Mouse (Mus musculus): ENCODE results near the gene Fam71e1. TPM values are rescaled to one million over a fixed set of nuclear protein-coding genes. Genes with fewer than 3 reads are reported as not detected.
A peak's percentile ranks its signal among the peaks of the same experiment; 100 is the strongest.

Gene Fam71e1
- 21.3 and 23.6 TPM in 2 replicates for polyA plus RNA-seq (2015; fragmentation: Nextera tagmentation; extraction: Ambion mirVana)

GRCm38 (mm10) chr7:44495992-44496770 lies at the start of gene Fam71e1, which contains the start of gene Emc10:
Gene Fam71e1, plus strand, starts transcription at chr7:44496581.
Gene Emc10, minus strand, starts transcription at chr7:44496529.
- H3K4me1 ChIP-seq (replicated peaks), result peaks cover 25% of the 10 kb centered on the region
- H3K9ac ChIP-seq, result peak within 1 kb of the TSS; percentile 95
- peak within 1 kb of the TSS; percentile 88 for H3K4me2 ChIP-seq
- peak; percentile 97 for ATAC-seq (ENCODE audit: low FRiP score, low read depth)
- no peaks in the 10 kb centered on the region for H3K9me3 ChIP-seq
- H3K27me3 ChIP-seq, result no peaks in the 10 kb centered on the region
- peak within 1 kb of the TSS; percentile 86 for H3K4me3 ChIP-seq
- WGBS, result 1% methylated on average over 58 of the region's 58 CpGs
- H3K36me3 ChIP-seq, result peaks cover 20% of the 10 kb centered on the region
- H3K27ac ChIP-seq (replicated peaks), result peak within 1 kb of the TSS; percentile 98

GRCm38 (mm10) chr7:44453256-44453655 lies 43.1 kb upstream of the Fam71e1 start:
- ATAC-seq (ENCODE audit: low FRiP score, low read depth), result 0 out of 2 replicates have a peak, but pooled peaks have one; percentile 4
- Histone ChIP-seq H3K9ac (no peak overlapping the region), H3K4me2 (no peak overlapping the region), H3K4me3 (no peak overlapping the region), H3K4me1 (replicated peaks) (peaks cover 49% of the 10 kb centered on the region), H3K36me3 (peaks cover 48% of the 10 kb centered on the region), H3K27me3 (no peaks in the 10 kb centered on the region), H3K27ac (replicated peaks) (peak overlapping the region; percentile 28), H3K9me3 (no peaks in the 10 kb centered on the region)
- 16% methylated on average over 3 of the region's 3 CpGs for WGBS

- ATAC-seq (ENCODE audit: low FRiP score, low read depth), result no peak
- Histone ChIP-seq H3K27me3 (no peaks in the 10 kb centered on the region), H3K36me3 (peaks cover 49% of the 10 kb centered on the region), H3K9ac (no peak overlapping the region), H3K4me3 (no peak overlapping the region), H3K27ac (replicated peaks) (no peak overlapping the region), H3K4me2 (no peak overlapping the region), H3K4me1 (replicated peaks) (peaks cover 28% of the 10 kb centered on the region), H3K9me3 (no peaks in the 10 kb centered on the region)
- WGBS, result 92% methylated on average over 1 of the region's 1 CpGs
These were observed 40.1 kb upstream of the Fam71e1 start for GRCm38 (mm10) chr7:44456302-44456701.

GRCm38 (mm10) chr7:44460067-44460466 lies 36.3 kb upstream of the Fam71e1 start:
- 79% methylated on average over 6 of the region's 6 CpGs for WGBS

GRCm38 (mm10) chr7:44460767-44461502 lies 35.4 kb upstream of the Fam71e1 start:
- H3K9ac ChIP-seq, result no peak overlapping the region
- H3K27ac ChIP-seq (replicated peaks), result no peak overlapping the region
- ATAC-seq (ENCODE audit: low FRiP score, low read depth), result no peak
- 80% methylated on average over 31 of the region's 31 CpGs for WGBS
- H3K4me1 ChIP-seq (replicated peaks), result peaks cover 33% of the 10 kb centered on the region
- no peaks in the 10 kb centered on the region for H3K27me3 ChIP-seq
- no peaks in the 10 kb centered on the region for H3K9me3 ChIP-seq
- H3K4me2 ChIP-seq, result no peak overlapping the region
- H3K4me3 ChIP-seq, result no peak overlapping the region
- H3K36me3 ChIP-seq, result peaks cover 57% of the 10 kb centered on the region

More at GRCm38 (mm10) chr7:44460067-44460466, 36.3 kb upstream of the Fam71e1 start:
- Histone ChIP-seq H3K36me3 (peaks cover 61% of the 10 kb centered on the region), H3K27ac (replicated peaks) (no peak overlapping the region), H3K9me3 (no peaks in the 10 kb centered on the region), H3K4me2 (no peak overlapping the region), H3K4me3 (no peak overlapping the region), H3K9ac (no peak overlapping the region), H3K27me3 (no peaks in the 10 kb centered on the region), H3K4me1 (replicated peaks) (peaks cover 28% of the 10 kb centered on the region)
- ATAC-seq (ENCODE audit: low FRiP score, low read depth), result no peak

- Histone ChIP-seq H3K4me2 (no peak overlapping the region), H3K4me3 (no peak overlapping the region), H3K27ac (replicated peaks) (no peak overlapping the region), H3K9ac (no peak overlapping the region), H3K4me1 (replicated peaks) (peaks cover 36% of the 10 kb centered on the region), H3K36me3 (peaks cover 53% of the 10 kb centered on the region), H3K9me3 (no peaks in the 10 kb centered on the region), H3K27me3 (no peaks in the 10 kb centered on the region)
- 63% methylated on average over 57 of the region's 57 CpGs for WGBS
- no peak for ATAC-seq (ENCODE audit: low FRiP score, low read depth)
These were observed 34.7 kb upstream of the Fam71e1 start for GRCm38 (mm10) chr7:44461503-44462217.

GRCm38 (mm10) chr7:44462218-44463055 lies 33.9 kb upstream of the Fam71e1 start:
- Histone ChIP-seq H3K4me2 (no peak overlapping the region), H3K9me3 (no peaks in the 10 kb centered on the region), H3K27me3 (no peaks in the 10 kb centered on the region), H3K27ac (replicated peaks) (no peak overlapping the region), H3K9ac (no peak overlapping the region), H3K4me1 (replicated peaks) (peaks cover 44% of the 10 kb centered on the region), H3K36me3 (peaks cover 45% of the 10 kb centered on the region), H3K4me3 (no peak overlapping the region)
- 28% methylated on average over 77 of the region's 77 CpGs for WGBS
- ATAC-seq (ENCODE audit: low FRiP score, low read depth), result no peak

GRCm38 (mm10) chr7:44463056-44463425 lies 33.3 kb upstream of the Fam71e1 start:
- no peaks in the 10 kb centered on the region for H3K9me3 ChIP-seq
- no peak overlapping the region for H3K9ac ChIP-seq
- H3K27me3 ChIP-seq, result no peaks in the 10 kb centered on the region
- peaks cover 39% of the 10 kb centered on the region for H3K36me3 ChIP-seq
- H3K4me2 ChIP-seq, result no peak overlapping the region
- H3K4me3 ChIP-seq, result no peak overlapping the region
- no peak overlapping the region for H3K27ac ChIP-seq (replicated peaks)
- no peak for ATAC-seq (ENCODE audit: low FRiP score, low read depth)
- WGBS, result 37% methylated on average over 8 of the region's 8 CpGs
- peaks cover 46% of the 10 kb centered on the region for H3K4me1 ChIP-seq (replicated peaks)

GRCm38 (mm10) chr7:44463556-44464225 lies 32.7 kb upstream of the Fam71e1 start:
- Histone ChIP-seq H3K27me3 (no peaks in the 10 kb centered on the region), H3K4me3 (no peak overlapping the region), H3K9me3 (no peaks in the 10 kb centered on the region), H3K27ac (replicated peaks) (peak overlapping the region; percentile 97), H3K36me3 (peaks cover 35% of the 10 kb centered on the region), H3K9ac (0 out of 2 replicates have a peak overlapping the region, but pooled peaks have one; percentile 2), H3K4me1 (replicated peaks) (peaks cover 51% of the 10 kb centered on the region), H3K4me2 (no peak overlapping the region)
- no peak for ATAC-seq (ENCODE audit: low FRiP score, low read depth)
- WGBS, result 76% methylated on average over 10 of the region's 10 CpGs

- H3K4me1 ChIP-seq (replicated peaks), result peaks cover 59% of the 10 kb centered on the region
- no peaks in the 10 kb centered on the region for H3K27me3 ChIP-seq
- 9% methylated on average over 4 of the region's 4 CpGs for WGBS
- peaks cover 29% of the 10 kb centered on the region for H3K36me3 ChIP-seq
- 0 out of 2 replicates have a peak overlapping the region, but pooled peaks have one; percentile 2 for H3K9ac ChIP-seq
- no peak overlapping the region for H3K4me2 ChIP-seq
- ATAC-seq (ENCODE audit: low FRiP score, low read depth), result no peak
- no peak overlapping the region for H3K4me3 ChIP-seq
- H3K9me3 ChIP-seq, result no peaks in the 10 kb centered on the region
- peak overlapping the region; percentile 97 for H3K27ac ChIP-seq (replicated peaks)
These were observed 31.9 kb upstream of the Fam71e1 start for GRCm38 (mm10) chr7:44464511-44464910.

Data from hindbrain, embryonic 15.5 days (tissue).